ENCODE assay signal across 30 mouse cellular contexts in genomic region chr5:112921914-112922313, GRCm38 (mm10). TPM values are rescaled to one million over a fixed set of nuclear protein-coding genes. Genes with fewer than 3 reads are reported as not detected.
A peak's percentile ranks its signal among the peaks of the same experiment; 100 is the strongest.
DNase-seq lines count a peak whose midpoint lies in the region; ATAC-seq and TF ChIP-seq lines count a peak whose summit lies in the region.
"Had no signal": no experiment of that assay in that cellular context is flagged by ENCODE, and none has a peak within 500 bp of the region (broad histone marks: within the 10 kb centered on the region; RNA-seq: fewer than 3 reads in every experiment).

No protein-coding gene starts in this region.

- H3K36me3 ChIP-seq in kidney, embryonic 15.5 days, result 0 out of 2 replicates have a peak, but pooled peaks cover 4% of the 10 kb centered on the region
- H3K36me3 ChIP-seq in liver, postnatal 0 days (replicated peaks; ENCODE audit: insufficient read depth, low read length), result no peaks in the 10 kb centered on the region
- peaks cover 11% of the 10 kb centered on the region for H3K36me3 ChIP-seq in hindbrain, embryonic 13.5 days
- H3K36me3 ChIP-seq: midbrain, embryonic 10.5 days; midbrain, embryonic 15.5 days; stomach, embryonic 15.5 days had no signal

- H3K4me3 ChIP-seq in kidney, embryonic 15.5 days (replicated peaks), result no peak overlapping the region
- no peak overlapping the region for H3K4me3 ChIP-seq in liver, postnatal 0 days (ENCODE audit: low read depth, low read length)
- H3K4me3 ChIP-seq in hindbrain, embryonic 13.5 days, result no peak overlapping the region
- H3K4me3 ChIP-seq: embryonic facial prominence, embryonic 13.5 days; forebrain, embryonic 12.5 days; heart, adult 2 months; heart, embryonic 12.5 days; limb, embryonic 12.5 days; lung, embryonic 15.5 days; midbrain, embryonic 10.5 days; midbrain, embryonic 15.5 days; stomach, embryonic 15.5 days had no signal

- no peaks in the 10 kb centered on the region for H3K27me3 ChIP-seq in kidney, embryonic 15.5 days
- H3K27me3 ChIP-seq in liver, postnatal 0 days (ENCODE audit: insufficient read depth, low read length), result no peaks in the 10 kb centered on the region
- 0 out of 2 replicates have a peak, but pooled peaks cover 4% of the 10 kb centered on the region for H3K27me3 ChIP-seq in hindbrain, embryonic 13.5 days
- H3K27me3 ChIP-seq: CH12.LX; embryonic facial prominence, embryonic 13.5 days; forebrain, embryonic 12.5 days; heart, embryonic 12.5 days; limb, embryonic 12.5 days; lung, embryonic 15.5 days; midbrain, embryonic 15.5 days; stomach, embryonic 15.5 days had no signal

- H3K4me2 ChIP-seq in kidney, embryonic 15.5 days, result no peak overlapping the region
- no peak overlapping the region for H3K4me2 ChIP-seq in liver, postnatal 0 days (ENCODE audit: low read depth, low read length)
- no peak overlapping the region for H3K4me2 ChIP-seq in hindbrain, embryonic 13.5 days
- H3K4me2 ChIP-seq: embryonic facial prominence, embryonic 13.5 days; forebrain, embryonic 12.5 days; heart, embryonic 12.5 days; hindbrain, embryonic 14.5 days; limb, embryonic 12.5 days; lung, embryonic 15.5 days; midbrain, embryonic 15.5 days; stomach, embryonic 15.5 days had no signal

- no peak for ATAC-seq in kidney, embryonic 15.5 days (replicated peaks; ENCODE audit: low FRiP score)
- ATAC-seq in liver, postnatal 0 days, result peak; percentile 79
- no peak for ATAC-seq in hindbrain, embryonic 13.5 days (ENCODE audit: low FRiP score)
- ATAC-seq in erythroid progenitor cell, adult 5-6 weeks (replicated peaks; ENCODE audit: low FRiP score, poor library complexity, severe bottlenecking), result no peak
- ATAC-seq: activated CD4-positive, CD25-positive, alpha-beta regulatory T cell, adult 4 months; forebrain, postnatal 0 days; midbrain, embryonic 15.5 days had no signal

- peak; percentile 67 for DNase-seq in kidney, adult 11 months
- no peak for DNase-seq in liver, postnatal 0 days
- no peak for DNase-seq in liver
- DNase-seq in kidney, postnatal 36 days, result peak; percentile 66 to 74
- DNase-seq: adrenal gland, adult 2 months; adrenal gland, postnatal 36 days; cerebellum, adult 18-20 months; cerebellum, postnatal 10 days; forebrain, postnatal 0 days; heart, adult 2 months; heart, postnatal 4 days; layer of hippocampus, adult 9-11 months; right cerebral cortex, postnatal 4 days; thymus, postnatal 14 days had no signal

- no peaks in the 10 kb centered on the region for H3K4me1 ChIP-seq in kidney, embryonic 15.5 days
- H3K4me1 ChIP-seq in liver, postnatal 0 days (ENCODE audit: insufficient read depth), result peaks cover 4% of the 10 kb centered on the region
- H3K4me1 ChIP-seq in hindbrain, embryonic 13.5 days (replicated peaks), result no peaks in the 10 kb centered on the region; the same call in 1 of the 2 replicates
- H3K4me1 ChIP-seq: embryonic facial prominence, embryonic 13.5 days; forebrain, embryonic 12.5 days; limb, embryonic 12.5 days; lung, embryonic 15.5 days; midbrain, embryonic 15.5 days; stomach, embryonic 15.5 days had no signal

- no peak for TF ChIP-seq CTCF in liver, postnatal 0 days (IDR thresholded peaks at IDR 0.05; ENCODE audit: low read depth)

- no peaks in the 10 kb centered on the region for H3K9me3 ChIP-seq in kidney, embryonic 15.5 days (replicated peaks)
- no peaks in the 10 kb centered on the region for H3K9me3 ChIP-seq in liver, postnatal 0 days (ENCODE audit: low read length)
- no peaks in the 10 kb centered on the region for H3K9me3 ChIP-seq in hindbrain, embryonic 13.5 days
- H3K9me3 ChIP-seq: embryonic facial prominence, embryonic 13.5 days; forebrain, embryonic 12.5 days; heart, embryonic 12.5 days; limb, embryonic 12.5 days; lung, embryonic 15.5 days; midbrain, embryonic 10.5 days; midbrain, embryonic 15.5 days; stomach, embryonic 15.5 days had no signal

- no peak overlapping the region for H3K9ac ChIP-seq in kidney, embryonic 15.5 days
- H3K9ac ChIP-seq in liver, postnatal 0 days (replicated peaks), result no peak overlapping the region
- no peak overlapping the region for H3K9ac ChIP-seq in hindbrain, embryonic 13.5 days
- H3K9ac ChIP-seq: embryonic facial prominence, embryonic 13.5 days; forebrain, embryonic 12.5 days; forebrain, postnatal 0 days; heart, embryonic 12.5 days; hindbrain, embryonic 14.5 days; limb, embryonic 12.5 days; liver, embryonic 14.5 days; lung, embryonic 15.5 days; midbrain, embryonic 15.5 days; stomach, embryonic 15.5 days had no signal

- peak; percentile 15; the same call in 1 of the 2 replicates for TF ChIP-seq EP300 in liver, postnatal 0 days (IDR thresholded peaks at IDR 0.05; ENCODE audit: low read depth)

- H3K27ac ChIP-seq in kidney, embryonic 15.5 days, result no peak overlapping the region
- H3K27ac ChIP-seq in liver, postnatal 0 days (ENCODE audit: low read depth), result no peak overlapping the region
- H3K27ac ChIP-seq in hindbrain, embryonic 13.5 days, result no peak overlapping the region
- H3K27ac ChIP-seq: embryonic facial prominence, embryonic 13.5 days; forebrain, embryonic 12.5 days; heart, adult 2 months; hindbrain, embryonic 14.5 days; limb, embryonic 12.5 days; liver, embryonic 14.5 days; lung, embryonic 15.5 days; midbrain, embryonic 10.5 days; midbrain, embryonic 15.5 days; stomach, embryonic 15.5 days had no signal

RNA-seq across cellular contexts. Expression of gene Myo18b, which starts 25.8 kb away (rescaled TPM):
- polyA plus RNA-seq in kidney, embryonic 15.5 days (2015; fragmentation: Nextera tagmentation; extraction: Ambion mirVana), result 0.22 and 0.69 TPM in 2 replicates
- 0.15 TPM in 1 of 2 replicates, not detected in the other for polyA plus RNA-seq in liver, postnatal 0 days (2015; fragmentation: Nextera tagmentation; extraction: Ambion mirVana)
- 1.1 and 1.6 TPM in 2 replicates for polyA plus RNA-seq in hindbrain, embryonic 13.5 days (2015; fragmentation: Nextera tagmentation; extraction: Ambion mirVana)
- 1.3 TPM in 1 of 2 replicates, not detected in the other for total RNA-seq in erythroid progenitor cell, adult 5-6 weeks (2015; ENCODE audit: low replicate concordance)
- total RNA-seq in erythroid progenitor cell, adult 5-6 weeks (2017; ENCODE audit: low replicate concordance), result 0.08 and 0.26 TPM in 2 replicates
- total RNA-seq: CH12.LX had no signal
- polyA plus RNA-seq: activated CD4-positive, CD25-positive, alpha-beta regulatory T cell, adult 4 months; C2C12 had no signal

Comparison
In these comparisons a context has a peak if more than half of its experiments do, and no peak if none do; other contexts are left out.
1. DNase-seq: peak in kidney, adult 11 months (single experiment) and kidney, postnatal 36 days (2 of 2); none in liver, postnatal 0 days (single experiment) and liver (single experiment).